Mouse (Mus musculus) embryonic fibroblast, embryonic 13.5 days (primary cell): ENCODE data around the gene Atp6ap2.

ENCODE experiments used
- CTCF ChIP-seq: IDR thresholded peaks from 2 replicates; pipeline ENCODE4 v1.5.1; 2011; ENCODE audit warnings: mild to moderate bottlenecking, control low read depth, low read length, moderate library complexity, borderline replicate concordance; ENCODE audit not compliant: insufficient read depth
- POLR2A ChIP-seq: IDR thresholded peaks from 2 replicates; pipeline ENCODE4 v1.6.1; 2011; ENCODE audit warnings: low read depth, mild to moderate bottlenecking, control low read depth, low read length, moderate library complexity

- TF ChIP-seq CTCF (no peak), POLR2A (no peak)
Observed at GRCm38 (mm10) chrX:12651906-12652305, 64.3 kb downstream of the Atp6ap2 start.
